Mouse (Mus musculus) forebrain, embryonic 10.5 days (tissue): ENCODE measurements around the gene Gm20517. TPM values are rescaled to one million over a fixed set of nuclear protein-coding genes. Genes with fewer than 3 reads are reported as not detected.
A peak's percentile ranks its signal among the peaks of the same experiment; 100 is the strongest.
"Not testable (repeated sequence)": the region's sequence is repeated elsewhere in the genome, so short reads cannot be mapped to it uniquely, and the experiment has no call there.

ENCODE experiments used
- DNase-seq: peaks from one replicate; pipeline ENCODE4 v3.0.0-alpha.2; 2017; ENCODE audit warnings: low spot score; ENCODE audit errors: extremely low spot score
- H3K27ac ChIP-seq: fragments of 300-500 bp; sonication (generic); 2 replicates; pipeline ENCODE4 v1.5.1; 2016; ENCODE audit warnings: mild to moderate bottlenecking
- H3K27me3 ChIP-seq: fragments of 300-500 bp; sonication (generic); 2 replicates; pipeline ENCODE4 v1.6.1; 2016; ENCODE audit warnings: mild to moderate bottlenecking; ENCODE audit not compliant: poor library complexity, severe bottlenecking
- H3K36me3 ChIP-seq: fragments of 300-500 bp; sonication (generic); replicated peaks from 2 replicates; pipeline ENCODE4 v1.6.1; 2016; ENCODE audit warnings: mild to moderate bottlenecking, moderate library complexity
- H3K4me1 ChIP-seq: fragments of 300-500 bp; sonication (generic); 2 replicates; pipeline ENCODE4 v1.6.1; 2016
- H3K4me3 ChIP-seq: fragments of 300-500 bp; sonication (generic); 2 replicates; pipeline ENCODE4 v1.5.1; 2016; ENCODE audit warnings: mild to moderate bottlenecking, moderate library complexity
- H3K9me3 ChIP-seq: fragments of 300-500 bp; sonication (generic); 2 replicates; pipeline ENCODE4 v1.6.1; 2016; ENCODE audit warnings: mild to moderate bottlenecking, moderate library complexity
- WGBS: fragments of 180-500 bp; shearing (Covaris S2); methylation state at CpG from one replicate; pipeline ENCODE4 v1.1.7; 2016; 5-methylcytosine and 5-hydroxymethylcytosine counted together
- polyA plus RNA-seq: library from polyadenylated mRNA; unstranded; fragments of >200 nt; fragmentation: Nextera tagmentation; extraction: Ambion mirVana; gene quantifications from 2 replicates; pipeline ENCODE4 v1.2.1, GENCODE M21; 2016

The Gm20517 gene
- polyA plus RNA-seq, 1 experiment from 2014 or later, result 1.9 TPM

GRCm38 (mm10) chr17:47598580-47599304 lies 12.6 kb upstream of the Gm20517 start:
- WGBS, result 86% methylated on average over 10 of the region's 10 CpGs
- Histone ChIP-seq H3K27ac (peak overlapping the region; percentile 90), H3K4me3 (peak overlapping the region; percentile 1; the same call in 1 of the 2 replicates), H3K4me1 (peaks cover 47% of the 10 kb centered on the region), H3K36me3 (peaks cover 74% of the 10 kb centered on the region)
- DNase-seq, H3K9me3 ChIP-seq, H3K27me3 ChIP-seq: not testable (repeated sequence)

GRCm38 (mm10) chr17:47599511-47600297 lies 11.7 kb upstream of the Gm20517 start:
- Histone ChIP-seq H3K36me3 (peaks cover 83% of the 10 kb centered on the region), H3K27ac (no peak overlapping the region), H3K9me3 (no peaks in the 10 kb centered on the region), H3K4me3 (no peak overlapping the region), H3K4me1 (peaks cover 40% of the 10 kb centered on the region), H3K27me3 (no peaks in the 10 kb centered on the region)
- DNase-seq, result no peak
- 85% methylated on average over 11 of the region's 11 CpGs for WGBS

GRCm38 (mm10) chr17:47600601-47601388 lies 10.6 kb upstream of the Gm20517 start:
- H3K27me3 ChIP-seq, result no peaks in the 10 kb centered on the region
- no peak overlapping the region for H3K4me3 ChIP-seq
- peaks cover 94% of the 10 kb centered on the region for H3K36me3 ChIP-seq
- peaks cover 29% of the 10 kb centered on the region for H3K4me1 ChIP-seq
- H3K27ac ChIP-seq, result no peak overlapping the region
- H3K9me3 ChIP-seq, result no peaks in the 10 kb centered on the region
- 92% methylated on average over 13 of the region's 13 CpGs for WGBS
- no peak for DNase-seq

- Histone ChIP-seq H3K27ac (no peak overlapping the region), H3K27me3 (no peaks in the 10 kb centered on the region), H3K4me3 (no peak overlapping the region), H3K36me3 (peaks cover 97% of the 10 kb centered on the region), H3K4me1 (peaks cover 23% of the 10 kb centered on the region), H3K9me3 (no peaks in the 10 kb centered on the region)
- 96% methylated on average over 10 of the region's 10 CpGs for WGBS
- no peak for DNase-seq
These were observed 10.0 kb upstream of the Gm20517 start for GRCm38 (mm10) chr17:47601389-47601755.

GRCm38 (mm10) chr17:47602289-47602688 lies 9.1 kb upstream of the Gm20517 start:
- peaks cover 97% of the 10 kb centered on the region for H3K36me3 ChIP-seq
- peaks cover 14% of the 10 kb centered on the region for H3K4me1 ChIP-seq
- no peak overlapping the region for H3K27ac ChIP-seq

GRCm38 (mm10) chr17:47606220-47606619 lies 5.2 kb upstream of the Gm20517 start:
- no peak for DNase-seq

More at GRCm38 (mm10) chr17:47602289-47602688, 9.1 kb upstream of the Gm20517 start:
- DNase-seq, result no peak
- H3K27me3 ChIP-seq, result no peaks in the 10 kb centered on the region
- no peak overlapping the region for H3K4me3 ChIP-seq
- WGBS, result 92% methylated on average over 11 of the region's 11 CpGs
- no peaks in the 10 kb centered on the region for H3K9me3 ChIP-seq

GRCm38 (mm10) chr17:47609182-47609581 lies 2.2 kb upstream of the Gm20517 start:
- Histone ChIP-seq H3K36me3 (peaks cover 68% of the 10 kb centered on the region), H3K4me1 (peaks cover 28% of the 10 kb centered on the region), H3K4me3 (peak overlapping the region; percentile 88; the same call in 1 of the 2 replicates), H3K27ac (no peak overlapping the region), H3K9me3 (no peaks in the 10 kb centered on the region), H3K27me3 (no peaks in the 10 kb centered on the region)
- no peak for DNase-seq
- WGBS, result 96% methylated on average over 4 of the region's 4 CpGs

More at GRCm38 (mm10) chr17:47606220-47606619, 5.2 kb upstream of the Gm20517 start:
- Histone ChIP-seq H3K9me3 (no peaks in the 10 kb centered on the region), H3K27me3 (no peaks in the 10 kb centered on the region), H3K36me3 (peaks cover 80% of the 10 kb centered on the region), H3K27ac (no peak overlapping the region), H3K4me3 (no peak overlapping the region), H3K4me1 (peaks cover 17% of the 10 kb centered on the region)
- 76% methylated on average over 5 of the region's 5 CpGs for WGBS

GRCm38 (mm10) chr17:47611661-47611982 lies 233 bp downstream of the Gm20517 start:
- H3K36me3 ChIP-seq, result peaks cover 65% of the 10 kb centered on the region
- H3K9me3 ChIP-seq, result no peaks in the 10 kb centered on the region
- H3K27ac ChIP-seq, result peak overlapping the region; percentile 86
- WGBS, result under 1% methylated on average over 13 of the region's 13 CpGs
- H3K4me1 ChIP-seq, result peaks cover 28% of the 10 kb centered on the region
- DNase-seq, result no peak
- H3K27me3 ChIP-seq, result no peaks in the 10 kb centered on the region
- H3K4me3 ChIP-seq, result peak overlapping the region; percentile 88

- no peak for DNase-seq
- Histone ChIP-seq H3K27ac (no peak overlapping the region), H3K4me3 (no peak overlapping the region), H3K27me3 (no peaks in the 10 kb centered on the region), H3K36me3 (peaks cover 63% of the 10 kb centered on the region), H3K9me3 (no peaks in the 10 kb centered on the region), H3K4me1 (peaks cover 27% of the 10 kb centered on the region)
- 88% methylated on average over 1 of the region's 1 CpGs for WGBS
These were observed 2.6 kb downstream of the Gm20517 start for GRCm38 (mm10) chr17:47614018-47614417.

GRCm38 (mm10) chr17:47616119-47616518 lies 4.7 kb downstream of the Gm20517 start:
- H3K4me1 ChIP-seq, result peaks cover 11% of the 10 kb centered on the region
- no peak overlapping the region for H3K27ac ChIP-seq
- H3K4me3 ChIP-seq, result no peak overlapping the region
- no peaks in the 10 kb centered on the region for H3K27me3 ChIP-seq
- H3K9me3 ChIP-seq, result no peaks in the 10 kb centered on the region
- 96% methylated on average over 8 of the region's 8 CpGs for WGBS
- peaks cover 79% of the 10 kb centered on the region for H3K36me3 ChIP-seq
- no peak for DNase-seq

GRCm38 (mm10) chr17:47616652-47617051 lies 5.3 kb downstream of the Gm20517 start:
- peaks cover 84% of the 10 kb centered on the region for H3K36me3 ChIP-seq
- H3K27ac ChIP-seq, result no peak overlapping the region
- 95% methylated on average over 4 of the region's 4 CpGs for WGBS
- no peaks in the 10 kb centered on the region for H3K9me3 ChIP-seq
- H3K4me3 ChIP-seq, result no peak overlapping the region
- no peak for DNase-seq
- no peaks in the 10 kb centered on the region for H3K27me3 ChIP-seq
- peaks cover 11% of the 10 kb centered on the region for H3K4me1 ChIP-seq

GRCm38 (mm10) chr17:47617605-47618307 lies 6.4 kb downstream of the Gm20517 start:
- 87% methylated on average over 9 of the region's 9 CpGs for WGBS
- H3K27ac ChIP-seq, result peak overlapping the region; percentile 30; the same call in 1 of the 2 replicates
- H3K9me3 ChIP-seq, result no peaks in the 10 kb centered on the region
- peaks cover 95% of the 10 kb centered on the region for H3K36me3 ChIP-seq
- no peak for DNase-seq
- H3K27me3 ChIP-seq, result no peaks in the 10 kb centered on the region
- no peak overlapping the region for H3K4me3 ChIP-seq
- H3K4me1 ChIP-seq, result peaks cover 3% of the 10 kb centered on the region
